Mouse (Mus musculus) spleen, adult 2 months (tissue): ENCODE data around the gene Pdss2.

Experiments
- CTCF ChIP-seq: fragments of 200-500 bp; IDR thresholded peaks from 2 replicates; pipeline ENCODE4 v1.5.1; 2011; ENCODE audit warnings: mild to moderate bottlenecking, inconsistent platforms; ENCODE audit not compliant: insufficient read depth, insufficient read length, insufficient replicate concordance; ENCODE audit errors: extremely low read depth
- POLR2A ChIP-seq: fragments of 200-500 bp; IDR thresholded peaks from 2 replicates; pipeline ENCODE4 v1.6.1; 2011; ENCODE audit warnings: low read depth, low read length, inconsistent platforms

DNA sequence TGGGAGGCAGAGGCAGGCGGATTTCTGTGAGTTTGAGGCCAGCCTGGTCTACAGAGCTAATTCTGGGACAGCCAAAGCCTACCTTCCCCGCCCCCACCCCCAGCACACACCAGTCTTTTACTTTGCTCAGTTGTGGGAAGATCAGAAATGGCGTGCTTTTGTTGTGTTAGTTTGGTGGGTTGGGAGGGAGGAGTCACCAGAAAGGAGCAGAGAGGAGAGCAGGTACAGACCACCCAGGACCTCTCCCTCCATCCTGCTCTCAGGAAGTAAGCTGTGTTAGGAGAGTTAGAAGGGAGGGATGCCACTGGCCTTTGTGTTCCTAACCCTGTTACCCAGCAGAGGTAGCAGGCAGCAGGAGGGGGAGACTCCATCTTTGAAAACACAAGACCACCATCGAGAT, 285.8 kb downstream of the Pdss2 start:
- TF ChIP-seq POLR2A, result no peak
- TF ChIP-seq CTCF, result no peak
